Mouse (Mus musculus): ENCODE data around the gene Snn. TPM values are rescaled to one million over a fixed set of nuclear protein-coding genes. Genes with fewer than 3 reads are reported as not detected.

Snn gene
- polyA plus RNA-seq, 1 experiment from 2014 or later, result 42.9 TPM

DNA sequence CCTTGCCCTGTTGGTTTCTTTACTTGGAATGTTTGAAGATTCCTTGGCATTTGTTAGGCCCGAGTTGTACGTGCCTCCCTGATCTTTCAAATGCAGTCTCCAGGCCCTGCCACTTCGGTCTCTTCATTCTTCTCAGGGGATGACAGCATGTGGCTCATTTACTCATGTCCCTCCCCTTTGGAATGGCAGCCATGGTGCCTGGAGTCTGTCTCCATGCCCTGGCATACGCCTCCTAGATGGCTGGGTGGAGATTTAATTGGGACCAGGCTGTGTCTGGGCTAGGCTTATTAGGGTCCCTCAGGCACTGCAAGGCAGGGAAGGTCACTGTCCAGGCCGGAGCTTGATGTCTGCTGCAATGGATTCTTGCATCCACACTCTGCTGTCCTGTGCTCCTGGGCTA is 4.8 kb upstream of the Snn start:
- Histone ChIP-seq H3K27me3 (ENCODE audit: control insufficient read depth, insufficient read depth, low read depth, low read length) (no peaks in the 10 kb centered on the region), H3K36me3 (ENCODE audit: control insufficient read depth, insufficient read depth, low read length) (no peaks in the 10 kb centered on the region), H3K4me3 (ENCODE audit: low read length) (no peak overlapping the region), H3K9me3 (ENCODE audit: control insufficient read depth, low read length) (no peaks in the 10 kb centered on the region), H3K4me1 (replicated peaks; ENCODE audit: control insufficient read depth, insufficient read depth, low read length) (no peaks in the 10 kb centered on the region), H3K27ac (ENCODE audit: low read length) (no peak overlapping the region), H3K9ac (ENCODE audit: low read length) (no peak overlapping the region), H3K4me2 (ENCODE audit: low read depth, low read length) (no peak overlapping the region)
- ATAC-seq (ENCODE audit: low read depth), result no peak
- WGBS, result 66% methylated on average over 5 of the region's 5 CpGs

DNA sequence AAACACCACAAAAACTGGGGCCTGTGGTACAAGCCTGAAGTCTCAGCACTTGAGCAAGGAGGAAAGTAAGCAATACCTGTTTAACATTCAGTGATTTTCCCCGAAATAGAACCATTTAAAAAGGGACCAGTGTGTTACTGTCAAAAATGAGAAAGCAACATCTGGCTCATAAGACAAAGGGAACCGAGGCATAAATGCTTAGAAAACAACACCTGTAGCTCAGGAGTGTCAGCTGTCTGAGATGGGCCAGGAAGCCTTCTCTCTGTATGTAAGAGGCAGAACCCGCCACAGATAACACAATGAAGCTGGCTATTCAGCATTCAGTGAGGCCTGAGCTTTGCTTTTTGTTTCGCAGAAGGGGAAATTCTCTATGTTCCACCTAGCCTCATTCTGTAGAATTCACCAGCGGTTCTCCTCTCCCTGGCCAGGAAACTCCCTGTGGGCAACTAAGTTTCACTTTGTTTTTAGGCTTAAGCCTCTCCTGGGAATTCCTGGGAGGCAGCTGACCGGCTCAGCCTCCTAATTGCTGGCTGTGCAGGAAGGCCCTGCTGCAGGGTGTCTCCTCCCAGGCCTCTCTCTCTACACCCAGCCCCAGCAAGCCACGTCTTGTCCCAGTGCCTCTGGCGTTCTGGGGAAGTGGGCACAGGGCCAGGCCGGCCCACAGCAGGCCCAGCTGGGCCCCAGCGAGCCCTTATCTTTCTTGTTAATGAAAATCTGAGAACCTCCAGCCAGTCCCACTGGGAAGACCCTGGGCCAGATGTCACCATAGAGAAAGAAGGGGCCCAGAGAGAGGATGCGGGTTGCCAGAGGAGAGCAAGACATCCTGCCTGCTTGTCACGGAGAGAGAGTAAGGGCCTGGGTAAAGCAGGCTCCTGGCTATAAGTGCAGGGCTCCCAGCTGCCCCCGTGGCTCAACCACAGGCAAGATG is 2.3 kb downstream of the Snn start:
- ATAC-seq (ENCODE audit: low read depth), result peak; percentile 73
- WGBS, result 23% methylated on average over 13 of the region's 13 CpGs
- Histone ChIP-seq H3K27me3 (ENCODE audit: control insufficient read depth, insufficient read depth, low read depth, low read length) (no peaks in the 10 kb centered on the region), H3K36me3 (ENCODE audit: control insufficient read depth, insufficient read depth, low read length) (no peaks in the 10 kb centered on the region), H3K27ac (ENCODE audit: low read length) (peak overlapping the region; percentile 89), H3K4me3 (ENCODE audit: low read length) (no peak overlapping the region), H3K4me2 (ENCODE audit: low read depth, low read length) (peak overlapping the region; percentile 23), H3K9me3 (ENCODE audit: control insufficient read depth, low read length) (no peaks in the 10 kb centered on the region), H3K9ac (ENCODE audit: low read length) (peak overlapping the region; percentile 49), H3K4me1 (replicated peaks; ENCODE audit: control insufficient read depth, insufficient read depth, low read length) (peaks cover 26% of the 10 kb centered on the region)

DNA sequence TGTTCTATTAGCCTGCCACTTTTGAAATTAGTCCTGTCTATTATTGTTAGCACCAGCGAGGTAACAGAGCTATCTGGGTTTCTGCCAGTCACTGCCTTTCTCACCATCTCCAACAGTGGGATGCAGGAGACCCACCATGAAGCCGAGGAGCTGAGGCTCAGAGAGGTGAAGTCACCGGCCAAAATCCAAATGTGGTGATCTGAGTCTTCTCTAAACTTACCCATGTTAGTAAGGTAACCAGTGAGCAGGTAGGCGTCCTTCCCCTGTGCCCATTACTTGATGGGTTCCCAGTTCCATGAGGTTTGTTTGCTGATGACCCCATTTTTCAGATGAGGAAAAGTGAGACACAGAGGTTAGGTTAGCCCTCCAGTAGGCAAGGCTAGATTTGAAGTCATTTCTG is 3.6 kb downstream of the Snn start:
- peaks cover 37% of the 10 kb centered on the region for H3K4me1 ChIP-seq (replicated peaks; ENCODE audit: control insufficient read depth, insufficient read depth, low read length)
- no peak for ATAC-seq (ENCODE audit: low read depth)
- no peak overlapping the region for H3K4me3 ChIP-seq (ENCODE audit: low read length)
- H3K27me3 ChIP-seq (ENCODE audit: control insufficient read depth, insufficient read depth, low read depth, low read length), result no peaks in the 10 kb centered on the region
- H3K4me2 ChIP-seq (ENCODE audit: low read depth, low read length), result no peak overlapping the region
- H3K36me3 ChIP-seq (ENCODE audit: control insufficient read depth, insufficient read depth, low read length), result no peaks in the 10 kb centered on the region
- H3K27ac ChIP-seq (ENCODE audit: low read length), result no peak overlapping the region
- 86% methylated on average over 4 of the region's 4 CpGs for WGBS
- no peak overlapping the region for H3K9ac ChIP-seq (ENCODE audit: low read length)
- H3K9me3 ChIP-seq (ENCODE audit: control insufficient read depth, low read length), result no peaks in the 10 kb centered on the region

DNA sequence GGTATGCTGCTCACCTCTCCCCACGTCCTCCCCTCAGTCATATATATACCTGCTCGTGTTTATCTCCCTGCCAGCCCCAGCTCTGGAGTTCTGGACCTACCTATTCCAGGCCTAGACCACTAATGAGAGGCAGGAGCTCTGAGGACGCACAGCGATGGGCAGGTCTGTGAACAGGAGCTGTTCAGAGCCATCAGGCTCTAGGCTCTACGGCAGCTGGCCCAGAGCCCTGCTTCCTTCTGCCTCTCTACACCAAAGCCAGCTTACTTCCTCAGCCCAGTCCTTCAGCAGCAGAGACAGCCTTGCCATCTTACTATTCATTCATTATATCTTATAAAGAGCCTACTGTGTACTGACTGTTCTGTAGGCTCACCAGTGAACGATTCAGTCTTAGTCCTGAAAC is 4.0 kb downstream of the Snn start:
- 87% methylated on average over 6 of the region's 6 CpGs for WGBS

DNA sequence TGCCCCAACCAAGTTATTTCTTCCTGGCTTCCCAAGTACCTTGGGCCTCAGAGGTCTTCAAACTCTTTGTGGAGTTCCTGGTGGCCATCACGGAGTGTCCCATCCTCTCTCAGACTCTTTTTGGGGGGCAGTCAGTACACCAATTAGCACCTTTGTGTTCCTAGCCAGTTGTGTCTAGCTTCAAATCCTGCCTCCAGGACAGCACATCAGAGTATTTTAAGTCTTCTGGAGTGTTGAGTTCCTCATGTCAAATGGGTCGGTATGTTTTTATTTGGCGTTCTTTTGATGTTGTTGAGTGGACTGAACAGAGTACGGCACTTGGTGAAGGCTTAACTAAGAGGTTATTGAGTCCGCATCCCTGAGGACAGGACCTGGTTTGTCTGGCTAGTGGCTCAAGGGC is 4.7 kb downstream of the Snn start:
- WGBS, result 48% methylated on average over 5 of the region's 5 CpGs
- ATAC-seq (ENCODE audit: low read depth), result no peak
- Histone ChIP-seq H3K9ac (ENCODE audit: low read length) (peak overlapping the region; percentile 26), H3K36me3 (ENCODE audit: control insufficient read depth, insufficient read depth, low read length) (no peaks in the 10 kb centered on the region), H3K27me3 (ENCODE audit: control insufficient read depth, insufficient read depth, low read depth, low read length) (no peaks in the 10 kb centered on the region), H3K4me3 (ENCODE audit: low read length) (peak overlapping the region; percentile 79), H3K4me2 (ENCODE audit: low read depth, low read length) (peak overlapping the region; percentile 62), H3K9me3 (ENCODE audit: control insufficient read depth, low read length) (no peaks in the 10 kb centered on the region), H3K4me1 (replicated peaks; ENCODE audit: control insufficient read depth, insufficient read depth, low read length) (peaks cover 47% of the 10 kb centered on the region), H3K27ac (ENCODE audit: low read length) (peak overlapping the region; percentile 64; the same call in 1 of the 2 replicates)

More for the DNA sequence above, 4.0 kb downstream of the Snn start:
- Histone ChIP-seq H3K9me3 (ENCODE audit: control insufficient read depth, low read length) (no peaks in the 10 kb centered on the region), H3K27me3 (ENCODE audit: control insufficient read depth, insufficient read depth, low read depth, low read length) (no peaks in the 10 kb centered on the region), H3K4me1 (replicated peaks; ENCODE audit: control insufficient read depth, insufficient read depth, low read length) (peaks cover 40% of the 10 kb centered on the region), H3K36me3 (ENCODE audit: control insufficient read depth, insufficient read depth, low read length) (no peaks in the 10 kb centered on the region), H3K4me3 (ENCODE audit: low read length) (no peak overlapping the region), H3K4me2 (ENCODE audit: low read depth, low read length) (no peak overlapping the region), H3K9ac (ENCODE audit: low read length) (no peak overlapping the region), H3K27ac (ENCODE audit: low read length) (no peak overlapping the region)
- ATAC-seq (ENCODE audit: low read depth), result no peak

DNA sequence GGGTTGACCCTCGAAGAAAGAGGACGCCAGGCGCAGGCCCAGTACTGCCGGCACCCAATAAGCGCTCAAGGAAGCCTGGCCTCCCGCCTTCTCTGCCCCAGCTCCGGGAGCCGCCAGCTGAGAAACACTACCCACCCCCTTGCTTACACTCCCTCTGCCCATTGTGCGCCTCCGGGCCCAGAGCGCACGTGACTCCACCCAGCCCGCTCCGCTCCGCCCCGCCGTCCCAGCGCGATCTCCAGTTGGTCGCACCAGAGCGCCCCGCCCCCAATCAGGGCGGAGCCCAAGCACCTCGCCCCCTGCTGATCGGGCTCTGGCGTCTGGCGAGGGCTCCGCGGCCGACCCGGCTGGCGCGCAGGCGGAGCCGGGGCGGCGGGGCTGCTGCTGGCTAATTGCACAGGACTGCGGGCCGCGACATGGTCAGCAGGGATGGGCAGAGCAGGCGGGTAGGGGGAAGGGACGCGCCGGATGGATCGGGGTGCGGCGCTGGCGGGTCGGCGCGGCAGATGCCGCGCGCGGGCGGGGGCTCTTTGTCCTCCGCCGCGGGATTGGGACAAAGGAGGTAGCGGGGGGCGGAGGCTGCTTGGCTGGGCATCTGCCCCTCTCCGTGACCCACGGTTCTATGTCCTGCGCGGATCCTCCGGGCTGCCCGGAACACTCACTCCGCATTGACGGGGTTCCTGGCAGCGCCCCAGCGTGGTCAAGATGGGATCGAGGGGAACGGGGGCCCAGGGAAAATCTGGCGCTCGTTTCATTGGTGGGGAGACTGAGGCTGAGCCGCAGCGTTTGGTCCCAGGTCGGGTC is 5.5 kb downstream of the Snn start, which contains the start of gene Litaf:
Litaf (minus strand) TSS at position 129 of the 804 bp plus-strand sequence.
- no peaks in the 10 kb centered on the region for H3K27me3 ChIP-seq (ENCODE audit: control insufficient read depth, insufficient read depth, low read depth, low read length)
- no peaks in the 10 kb centered on the region for H3K9me3 ChIP-seq (ENCODE audit: control insufficient read depth, low read length)
- peak within 1 kb of the TSS; percentile 94 for H3K27ac ChIP-seq (ENCODE audit: low read length)
- WGBS, result 0% methylated on average over 76 of the region's 78 CpGs
- H3K9ac ChIP-seq (ENCODE audit: low read length), result peak within 1 kb of the TSS; percentile 91
- peaks cover 50% of the 10 kb centered on the region for H3K4me1 ChIP-seq (replicated peaks; ENCODE audit: control insufficient read depth, insufficient read depth, low read length)
- H3K4me3 ChIP-seq (ENCODE audit: low read length), result peak within 1 kb of the TSS; percentile 79
- H3K4me2 ChIP-seq (ENCODE audit: low read depth, low read length), result peak within 1 kb of the TSS; percentile 80
- ATAC-seq (ENCODE audit: low read depth), result peak; percentile 97
- H3K36me3 ChIP-seq (ENCODE audit: control insufficient read depth, insufficient read depth, low read length), result no peaks in the 10 kb centered on the region

DNA sequence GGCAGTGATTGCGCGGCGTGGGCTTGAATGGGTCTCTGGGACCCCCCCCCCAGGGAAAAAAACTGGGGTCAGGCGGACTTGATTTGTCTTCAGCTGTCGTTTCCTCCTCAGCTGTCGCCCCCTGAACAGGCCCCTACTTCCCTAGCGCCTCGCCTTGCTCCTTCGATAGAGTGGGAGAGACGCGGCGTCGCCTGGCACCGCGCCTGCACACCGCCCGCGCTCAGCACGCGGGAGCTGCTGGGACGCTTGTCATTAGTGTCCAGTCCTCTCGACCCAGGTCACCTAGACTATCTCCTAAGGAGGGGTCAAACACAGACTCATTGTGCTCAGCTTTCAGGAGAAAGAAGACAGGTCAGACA is 6.1 kb downstream of the Snn start:
- Histone ChIP-seq H3K27ac (ENCODE audit: low read length) (peak overlapping the region; percentile 94), H3K4me3 (ENCODE audit: low read length) (peak overlapping the region; percentile 79), H3K4me1 (replicated peaks; ENCODE audit: control insufficient read depth, insufficient read depth, low read length) (peaks cover 50% of the 10 kb centered on the region), H3K9me3 (ENCODE audit: control insufficient read depth, low read length) (no peaks in the 10 kb centered on the region), H3K36me3 (ENCODE audit: control insufficient read depth, insufficient read depth, low read length) (no peaks in the 10 kb centered on the region), H3K27me3 (ENCODE audit: control insufficient read depth, insufficient read depth, low read depth, low read length) (no peaks in the 10 kb centered on the region), H3K4me2 (ENCODE audit: low read depth, low read length) (peak overlapping the region; percentile 80), H3K9ac (ENCODE audit: low read length) (peak overlapping the region; percentile 91)
- WGBS, result under 1% methylated on average over 22 of the region's 22 CpGs
- peak; percentile 28 for ATAC-seq (ENCODE audit: low read depth)

DNA sequence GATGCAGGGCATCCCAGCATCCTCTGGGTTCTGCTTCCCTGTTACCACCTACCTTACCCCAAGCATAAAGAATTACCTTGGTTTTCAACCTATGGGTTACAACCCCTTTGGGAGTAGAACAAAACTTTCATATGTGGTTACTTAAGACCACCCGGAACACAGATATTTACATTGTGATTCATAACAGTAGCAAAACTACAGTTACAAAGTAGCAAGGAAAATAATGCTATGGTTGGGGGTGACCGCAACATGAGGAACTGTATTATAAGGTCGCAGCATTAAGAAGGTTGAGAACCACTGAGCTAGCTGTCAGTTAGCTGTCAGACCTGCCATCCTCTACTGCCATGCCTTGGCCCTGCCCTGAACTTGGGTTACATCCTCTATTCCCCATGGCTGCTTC is 7.9 kb downstream of the Snn start:
- Histone ChIP-seq H3K36me3 (ENCODE audit: control insufficient read depth, insufficient read depth, low read length) (peaks cover 7% of the 10 kb centered on the region), H3K9me3 (ENCODE audit: control insufficient read depth, low read length) (no peaks in the 10 kb centered on the region), H3K27ac (ENCODE audit: low read length) (peak overlapping the region; percentile 62), H3K27me3 (ENCODE audit: control insufficient read depth, insufficient read depth, low read depth, low read length) (no peaks in the 10 kb centered on the region), H3K4me1 (replicated peaks; ENCODE audit: control insufficient read depth, insufficient read depth, low read length) (peaks cover 38% of the 10 kb centered on the region), H3K4me2 (ENCODE audit: low read depth, low read length) (no peak overlapping the region), H3K9ac (ENCODE audit: low read length) (no peak overlapping the region), H3K4me3 (ENCODE audit: low read length) (no peak overlapping the region)
- ATAC-seq (ENCODE audit: low read depth), result no peak
- WGBS, result 84% methylated on average over 3 of the region's 3 CpGs

DNA sequence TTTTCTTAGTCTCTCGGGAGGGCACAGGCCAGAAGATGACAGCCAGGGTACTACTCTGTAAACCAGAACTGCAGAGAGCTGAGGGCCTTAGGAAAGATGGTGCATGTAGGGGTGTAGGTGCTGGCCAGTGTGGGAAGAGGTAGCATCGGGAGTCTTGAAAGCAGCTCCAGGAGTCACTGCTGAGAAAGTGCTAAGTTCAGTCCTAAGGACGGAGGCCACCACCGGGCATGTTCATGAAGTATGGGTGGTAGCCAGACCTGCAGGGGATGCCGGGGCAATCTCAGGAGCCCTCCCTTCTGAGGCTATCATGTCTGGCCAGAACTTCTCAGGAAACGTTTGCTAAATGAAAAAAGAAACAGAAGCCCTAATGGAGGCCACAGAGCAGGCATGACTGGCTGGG is 8.5 kb downstream of the Snn start:
- 56% methylated on average over 6 of the region's 6 CpGs for WGBS
- no peak overlapping the region for H3K4me2 ChIP-seq (ENCODE audit: low read depth, low read length)
- peak overlapping the region; percentile 62 for H3K27ac ChIP-seq (ENCODE audit: low read length)
- ATAC-seq (ENCODE audit: low read depth), result no peak
- H3K27me3 ChIP-seq (ENCODE audit: control insufficient read depth, insufficient read depth, low read depth, low read length), result no peaks in the 10 kb centered on the region
- no peaks in the 10 kb centered on the region for H3K9me3 ChIP-seq (ENCODE audit: control insufficient read depth, low read length)
- H3K9ac ChIP-seq (ENCODE audit: low read length), result no peak overlapping the region
- peaks cover 38% of the 10 kb centered on the region for H3K4me1 ChIP-seq (replicated peaks; ENCODE audit: control insufficient read depth, insufficient read depth, low read length)
- peaks cover 12% of the 10 kb centered on the region for H3K36me3 ChIP-seq (ENCODE audit: control insufficient read depth, insufficient read depth, low read length)
- H3K4me3 ChIP-seq (ENCODE audit: low read length), result no peak overlapping the region

All from lung, embryonic 16.5 days (tissue).